Mouse (Mus musculus) CD4-positive naive resting alpha-beta T cell, adult 76 days (primary cell): Measurements from ENCODE around the gene Defb33. TPM values are rescaled to one million over a fixed set of nuclear protein-coding genes. Genes with fewer than 3 reads are reported as not detected.

Experiments
- total RNA-seq: library from RNA; stranded (reverse); gene quantifications from one replicate; pipeline ENCODE4 v1.2.4, GENCODE M21; 2023

Defb33 gene
- total RNA-seq = not detected

DNA sequence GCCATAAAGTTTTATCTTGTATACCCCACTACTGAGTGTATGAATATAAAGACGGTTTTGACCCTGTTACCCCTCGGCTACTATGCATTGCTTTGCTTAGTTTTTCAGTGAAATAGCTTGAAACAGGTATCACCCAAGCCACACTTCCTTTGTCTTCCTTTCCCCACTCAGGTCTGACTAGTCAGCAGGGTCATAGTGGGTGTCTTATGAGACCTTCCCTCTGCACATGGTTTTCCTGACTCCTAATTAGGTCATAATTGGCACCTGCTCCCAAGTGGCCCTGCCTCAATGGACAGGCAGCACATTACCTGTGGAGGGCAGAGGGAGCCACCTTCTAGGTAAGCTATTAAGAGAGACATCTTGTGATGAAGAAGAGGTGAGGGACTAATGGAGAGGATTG lies at the start of gene Defb33:
Gene Defb33 (plus strand): TSS at position 301 of the 400 bp plus-strand sequence.

DNA sequence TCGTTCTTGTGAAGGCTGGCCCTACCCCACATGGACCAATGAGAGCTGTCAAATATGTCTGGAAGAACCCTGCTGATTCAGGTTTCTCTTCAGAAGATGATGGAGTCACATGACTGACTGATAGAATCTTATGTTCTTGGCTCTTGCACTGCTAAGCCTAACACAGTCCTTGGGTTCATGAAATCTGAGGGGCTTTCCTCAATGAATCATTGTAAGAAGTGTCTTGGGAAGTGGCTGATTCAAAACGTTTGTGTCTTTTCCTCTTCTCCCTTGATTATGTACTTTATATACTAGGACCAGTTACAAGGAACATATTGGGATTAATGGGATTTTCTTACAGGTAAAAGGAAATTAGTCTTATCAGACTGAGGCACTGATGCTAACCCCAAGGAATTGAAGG lies 10.1 kb downstream of the Defb33 start, which contains the start of gene Gm15056:
Gene Gm15056 (minus strand): TSS at position 101 of the 400 bp plus-strand sequence.

DNA sequence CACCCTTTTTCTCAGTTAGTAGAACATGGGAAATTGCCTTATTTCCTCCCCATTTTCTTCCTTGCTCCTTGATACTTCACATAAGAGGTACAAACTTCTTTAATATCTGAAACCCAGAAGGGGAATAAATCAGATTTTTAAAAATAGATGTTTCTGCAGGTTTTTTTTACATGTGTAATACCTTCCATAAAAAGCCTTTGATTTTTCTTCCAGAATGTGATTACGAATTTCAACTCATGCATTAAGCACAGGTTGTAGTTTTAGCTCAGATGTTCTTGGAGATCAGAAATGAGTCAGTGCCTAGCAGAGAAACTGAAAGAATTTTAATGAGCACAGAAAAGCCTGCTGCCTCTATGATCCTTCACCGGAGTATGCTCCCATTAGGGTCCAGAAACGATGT lies 29.5 kb downstream of the Defb33 start, which contains the start of gene Gm6040:
Gene Gm6040 (minus strand): TSS at position 101 of the 400 bp plus-strand sequence.

DNA sequence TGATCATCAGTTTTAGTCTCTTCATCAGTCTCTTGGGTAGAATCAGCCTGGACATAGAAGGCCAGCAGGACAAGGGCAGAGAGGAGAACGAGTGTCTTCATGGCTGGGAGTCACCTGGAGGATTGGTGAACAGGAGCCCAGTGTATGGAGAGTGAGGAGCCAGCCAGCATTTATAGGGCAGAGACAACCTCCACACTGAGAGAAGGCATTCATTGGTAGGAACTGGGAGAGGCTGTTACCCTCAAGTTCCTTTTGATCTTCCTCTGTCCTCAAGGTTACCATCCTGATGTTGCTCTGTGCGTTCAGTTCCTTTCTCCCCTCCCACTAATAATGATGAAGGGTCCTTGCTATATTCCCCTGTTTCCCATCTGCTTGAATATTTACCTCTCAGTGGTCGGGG lies 52.1 kb downstream of the Defb33 start, which contains the start of gene AY761185:
Gene AY761185 (minus strand): TSS at position 101 of the 400 bp plus-strand sequence.

Other genes starting within 250 kb of the Defb33 start
- gene Gm15056, start 10.0 kb downstream of the Defb33 start, total RNA-seq = not detected
- gene Gm6040, start 29.4 kb downstream of the Defb33 start, total RNA-seq = not detected
- gene AY761185, start 52.0 kb downstream of the Defb33 start, total RNA-seq = not detected
- gene Defa21, start 132.9 kb downstream of the Defb33 start, total RNA-seq = not detected
- gene Defa23, start 162.4 kb downstream of the Defb33 start, total RNA-seq = not detected
- gene Defa35, start 172.4 kb downstream of the Defb33 start, total RNA-seq = not detected
- gene Defa25, start 191.8 kb downstream of the Defb33 start, total RNA-seq = not detected
- not detected for gene Gm14851, start 203.4 kb downstream of the Defb33 start, total RNA-seq
- gene Defa30, start 242.0 kb downstream of the Defb33 start, total RNA-seq = not detected